Mouse (Mus musculus) neural tube, embryonic 11.5 days (tissue): ENCODE data around the gene Gm16181. TPM values are rescaled to one million over a fixed set of nuclear protein-coding genes. Genes with fewer than 3 reads are reported as not detected.

ENCODE experiments used
- ATAC-seq: fragments of 200-750 bp; cut with Nextera tagmentation; 2 replicates; pipeline ENCODE4 v1.8.0; 2017; ENCODE audit warnings: moderate number of reproducible peaks, mild to moderate bottlenecking, moderate TSS enrichment, moderate library complexity; ENCODE audit not compliant: insufficient read depth, low FRiP score, low TSS enrichment
- DNase-seq: peaks from one replicate; pipeline ENCODE4 v3.0.0-alpha.2; 2015; ENCODE audit warnings: low spot score
- H3K27ac ChIP-seq: fragments of 300-500 bp; sonication (generic); 2 replicates; pipeline ENCODE4 v1.5.1; 2014; ENCODE audit warnings: low read depth, mild to moderate bottlenecking, low read length
- H3K27me3 ChIP-seq: fragments of 300-500 bp; sonication (generic); 2 replicates; pipeline ENCODE4 v1.6.1; 2014; ENCODE audit warnings: mild to moderate bottlenecking, low read length, mixed read lengths; ENCODE audit not compliant: control insufficient read depth, insufficient read depth
- H3K36me3 ChIP-seq: fragments of 300-500 bp; sonication (generic); 2 replicates; pipeline ENCODE4 v1.6.1; 2014; ENCODE audit warnings: mild to moderate bottlenecking, low read length, moderate library complexity, mixed read lengths; ENCODE audit not compliant: control insufficient read depth, insufficient read depth
- H3K4me1 ChIP-seq: fragments of 300-500 bp; sonication (generic); 2 replicates; pipeline ENCODE4 v1.6.1; 2014; ENCODE audit warnings: low read length, mixed read lengths; ENCODE audit not compliant: control insufficient read depth, insufficient read depth
- H3K4me2 ChIP-seq: fragments of 300-500 bp; sonication (generic); 2 replicates; pipeline ENCODE4 v1.6.1; 2014; ENCODE audit warnings: low read depth, mild to moderate bottlenecking, moderate library complexity
- H3K4me3 ChIP-seq: fragments of 300-500 bp; sonication (generic); 2 replicates; pipeline ENCODE4 v1.5.1; 2014; ENCODE audit warnings: low read depth, low read length
- H3K9ac ChIP-seq: fragments of 300-500 bp; sonication (generic); 2 replicates; pipeline ENCODE4 v1.6.1; 2014; ENCODE audit warnings: mild to moderate bottlenecking, low read length
- H3K9me3 ChIP-seq: fragments of 300-500 bp; sonication (generic); 2 replicates; pipeline ENCODE4 v1.6.1; 2016; ENCODE audit warnings: low read length; ENCODE audit not compliant: control insufficient read depth
- WGBS: fragments of 180-500 bp; shearing (Covaris S2); extraction: QIAGEN DNeasy Blood & Tissue Kit; methylation state at CpG from one replicate; pipeline ENCODE4 v1.1.7; 2014; 5-methylcytosine and 5-hydroxymethylcytosine counted together
- polyA plus RNA-seq: library from polyadenylated mRNA; unstranded; fragments of >200 nt; fragmentation: Nextera tagmentation; extraction: Ambion mirVana; gene quantifications from 2 replicates; pipeline ENCODE4 v1.2.1, GENCODE M21; 2014

The Gm16181 gene
- 0.50 TPM in 1 of 2 replicates, not detected in the other for polyA plus RNA-seq

- WGBS: 86% methylated on average over 28 of the region's 28 CpGs
- Histone ChIP-seq H3K9me3 (no peaks in the 10 kb centered on the region), H3K9ac (no peak within 1 kb of the TSS), H3K4me2 (no peak within 1 kb of the TSS), H3K27me3 (no peaks in the 10 kb centered on the region), H3K4me3 (no peak within 1 kb of the TSS), H3K27ac (no peak within 1 kb of the TSS), H3K4me1 (no peaks in the 10 kb centered on the region), H3K36me3 (peaks cover 10% of the 10 kb centered on the region)
- DNase-seq (no peak), ATAC-seq (no peak)
Observed at GRCm38 (mm10) chr17:35220156-35220952, at the start of gene Gm16181. TSS of gene Gm16181 (plus strand) at chr17:35220834.

- no peak for ATAC-seq
Observed at GRCm38 (mm10) chr17:35172445-35173234, 48.0 kb upstream of the Gm16181 start.

GRCm38 (mm10) chr17:35173329-35173728 is 47.3 kb upstream of the Gm16181 start:
- no peak overlapping the region for H3K27ac ChIP-seq

More at GRCm38 (mm10) chr17:35172445-35173234, 48.0 kb upstream of the Gm16181 start:
- Histone ChIP-seq H3K4me2 (no peak overlapping the region), H3K36me3 (no peaks in the 10 kb centered on the region), H3K4me1 (no peaks in the 10 kb centered on the region), H3K9me3 (no peaks in the 10 kb centered on the region), H3K27ac (no peak overlapping the region), H3K9ac (no peak overlapping the region; the same call in 1 of the 2 replicates), H3K27me3 (no peaks in the 10 kb centered on the region), H3K4me3 (no peak overlapping the region)
- WGBS: 72% methylated on average over 11 of the region's 11 CpGs
- no peak for DNase-seq

GRCm38 (mm10) chr17:35174201-35174977 is 46.2 kb upstream of the Gm16181 start:
- DNase-seq: no peak

More at GRCm38 (mm10) chr17:35173329-35173728, 47.3 kb upstream of the Gm16181 start:
- H3K9ac ChIP-seq: no peak overlapping the region
- ATAC-seq (no peak), DNase-seq (no peak)
- no peaks in the 10 kb centered on the region for H3K27me3 ChIP-seq
- no peaks in the 10 kb centered on the region for H3K9me3 ChIP-seq
- no peaks in the 10 kb centered on the region for H3K36me3 ChIP-seq
- no peak overlapping the region for H3K4me2 ChIP-seq
- H3K4me3 ChIP-seq: no peak overlapping the region
- WGBS: 75% methylated on average over 3 of the region's 3 CpGs
- H3K4me1 ChIP-seq: no peaks in the 10 kb centered on the region

GRCm38 (mm10) chr17:35175382-35175781 is 45.3 kb upstream of the Gm16181 start:
- H3K4me3 ChIP-seq: no peak overlapping the region
- H3K4me2 ChIP-seq: no peak overlapping the region
- no peak overlapping the region for H3K27ac ChIP-seq
- ATAC-seq (no peak), DNase-seq (no peak)
- H3K36me3 ChIP-seq: no peaks in the 10 kb centered on the region
- no peaks in the 10 kb centered on the region for H3K9me3 ChIP-seq
- no peaks in the 10 kb centered on the region for H3K27me3 ChIP-seq
- H3K9ac ChIP-seq: no peak overlapping the region
- no peaks in the 10 kb centered on the region for H3K4me1 ChIP-seq
- WGBS: 84% methylated on average over 6 of the region's 6 CpGs

More at GRCm38 (mm10) chr17:35174201-35174977, 46.2 kb upstream of the Gm16181 start:
- Histone ChIP-seq H3K9ac (no peak overlapping the region), H3K4me2 (no peak overlapping the region), H3K27me3 (no peaks in the 10 kb centered on the region), H3K36me3 (no peaks in the 10 kb centered on the region), H3K4me3 (no peak overlapping the region), H3K9me3 (no peaks in the 10 kb centered on the region), H3K27ac (no peak overlapping the region), H3K4me1 (no peaks in the 10 kb centered on the region)
- WGBS: 72% methylated on average over 8 of the region's 8 CpGs
- no peak for ATAC-seq

GRCm38 (mm10) chr17:35175968-35176367 is 44.7 kb upstream of the Gm16181 start, which contains the start of gene Aif1:
TSS of gene Aif1 (minus strand) at chr17:35176068.
- DNase-seq (no peak), ATAC-seq (no peak)
- Histone ChIP-seq H3K9me3 (no peaks in the 10 kb centered on the region), H3K36me3 (no peaks in the 10 kb centered on the region), H3K4me3 (no peak within 1 kb of the TSS), H3K4me2 (no peak within 1 kb of the TSS), H3K27ac (no peak within 1 kb of the TSS), H3K9ac (no peak within 1 kb of the TSS), H3K4me1 (no peaks in the 10 kb centered on the region), H3K27me3 (no peaks in the 10 kb centered on the region)
- WGBS: 65% methylated on average over 2 of the region's 2 CpGs

GRCm38 (mm10) chr17:35178528-35178927 is 42.1 kb upstream of the Gm16181 start:
- 0 out of 2 replicates have a peak, but pooled peaks have one; percentile 38 for ATAC-seq
- WGBS: 15% methylated on average over 5 of the region's 5 CpGs
- DNase-seq: peak; percentile 73

GRCm38 (mm10) chr17:35180093-35180492 is 40.5 kb upstream of the Gm16181 start:
- ATAC-seq: no peak
- WGBS: 84% methylated on average over 5 of the region's 5 CpGs
- H3K4me2 ChIP-seq: no peak overlapping the region

More at GRCm38 (mm10) chr17:35178528-35178927, 42.1 kb upstream of the Gm16181 start:
- no peaks in the 10 kb centered on the region for H3K27me3 ChIP-seq
- no peaks in the 10 kb centered on the region for H3K4me1 ChIP-seq
- H3K9ac ChIP-seq: no peak overlapping the region
- no peak overlapping the region for H3K4me3 ChIP-seq
- no peaks in the 10 kb centered on the region for H3K9me3 ChIP-seq
- H3K36me3 ChIP-seq: no peaks in the 10 kb centered on the region
- H3K27ac ChIP-seq: no peak overlapping the region
- no peak overlapping the region for H3K4me2 ChIP-seq

More at GRCm38 (mm10) chr17:35180093-35180492, 40.5 kb upstream of the Gm16181 start:
- Histone ChIP-seq H3K9me3 (no peaks in the 10 kb centered on the region), H3K36me3 (no peaks in the 10 kb centered on the region), H3K27ac (no peak overlapping the region), H3K4me1 (no peaks in the 10 kb centered on the region), H3K27me3 (no peaks in the 10 kb centered on the region), H3K9ac (no peak overlapping the region), H3K4me3 (no peak overlapping the region)
- no peak for DNase-seq
